Mouse (Mus musculus): ENCODE results near the gene Adam1a.

- no peak for TF ChIP-seq EP300 (IDR thresholded peaks at IDR 0.05; ENCODE audit: low read depth)
- no peak for TF ChIP-seq CTCF (IDR thresholded peaks at IDR 0.05; ENCODE audit: low read depth)
Measured at GRCm38 (mm10) chr5:121469566-121469965, 75.7 kb downstream of the Adam1a start.

Data from liver, embryonic 14.5 days (tissue).